Mouse (Mus musculus): ENCODE measurements around the gene Gli3.

- no peak for TF ChIP-seq POLR2A (IDR thresholded peaks at IDR 0.05; ENCODE audit: extremely low read depth, insufficient read depth, low read length)
- 0 out of 2 replicates have a peak, but pooled peaks have one; percentile 2 for TF ChIP-seq CTCF (IDR thresholded peaks at IDR 0.05; ENCODE audit: low read depth, low read length)
Observed at GRCm38 (mm10) chr13:15714726-15715437, 251.8 kb downstream of the Gli3 start.
